Mouse (Mus musculus) spleen, embryonic (tissue): Measurements from ENCODE around the gene Mboat2.

Source experiments
- CTCF ChIA-PET: fragments of 350-600 bp; sonication (Branson Sonifier 250); formaldehyde crosslinking; loops from one replicate; lab custom pipeline; 2022; lab: Charles Lee

The Mboat2 gene

GRCm38 (mm10) chr12:24947065-24947464 is 116.4 kb downstream of the Mboat2 start:
- CTCF ChIA-PET = no interaction called here

- CTCF ChIA-PET = interaction anchor here (1.0 kb wide), 1 partner anchor 237 kb away, joined by 3 read pairs; no protein-coding TSS in a partner anchor
Observed at GRCm38 (mm10) chr12:24948344-24948743, 117.7 kb downstream of the Mboat2 start.

GRCm38 (mm10) chr12:24950376-24951046 is 119.8 kb downstream of the Mboat2 start:
- CTCF ChIA-PET = no interaction called here

DNA sequence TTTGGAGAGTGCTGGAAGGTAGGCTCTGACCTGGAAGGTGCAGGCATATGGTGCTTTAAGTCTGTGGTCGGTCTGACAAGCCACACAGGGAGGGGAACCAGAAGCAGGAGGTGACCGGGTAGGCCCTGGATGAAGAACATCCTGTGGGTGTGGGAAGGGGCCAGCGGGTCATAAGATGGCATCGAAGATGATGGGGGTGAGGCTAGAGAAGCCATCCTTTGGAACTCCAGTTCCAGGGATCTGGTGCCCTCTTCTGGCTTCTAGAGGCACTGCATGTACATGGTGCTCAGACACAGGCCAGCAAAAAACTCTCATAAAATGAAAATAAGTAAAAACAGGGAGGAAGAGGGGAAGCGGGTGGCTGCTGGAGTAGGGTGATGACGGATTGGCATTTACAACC is 121.5 kb downstream of the Mboat2 start:
- CTCF ChIA-PET = interaction anchor here (1.0 kb wide), 1 partner anchor 16 kb away, joined by 3 read pairs; no protein-coding TSS in a partner anchor

GRCm38 (mm10) chr12:24955137-24955536 is 124.5 kb downstream of the Mboat2 start:
- CTCF ChIA-PET = no interaction called here

GRCm38 (mm10) chr12:24958526-24958925 is 127.8 kb downstream of the Mboat2 start:
- CTCF ChIA-PET = no interaction called here

DNA sequence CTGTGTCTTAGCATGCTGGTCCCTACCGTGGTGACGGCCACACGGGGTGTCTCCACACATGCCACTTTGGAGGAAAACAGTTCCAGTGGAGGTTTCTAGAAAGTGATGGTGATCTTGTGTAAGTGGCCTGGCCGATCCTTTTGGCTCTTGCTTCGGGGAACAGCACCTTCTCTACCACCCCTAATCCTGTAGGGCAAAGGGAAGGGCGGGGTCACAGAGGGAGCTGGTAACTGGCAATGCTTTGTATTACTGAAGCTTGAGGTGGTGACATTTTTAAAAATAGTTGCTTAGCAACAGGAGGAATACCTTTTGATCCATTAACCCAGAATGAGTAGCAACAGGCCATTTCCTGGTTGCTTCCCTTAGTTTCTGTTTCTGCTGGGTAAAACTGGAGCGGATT is 131.1 kb downstream of the Mboat2 start:
- CTCF ChIA-PET = no interaction called here

GRCm38 (mm10) chr12:24962362-24962967 is 131.8 kb downstream of the Mboat2 start:
- CTCF ChIA-PET = no interaction called here

- CTCF ChIA-PET = no interaction called here
Observed at GRCm38 (mm10) chr12:24963393-24964022, 132.8 kb downstream of the Mboat2 start.

DNA sequence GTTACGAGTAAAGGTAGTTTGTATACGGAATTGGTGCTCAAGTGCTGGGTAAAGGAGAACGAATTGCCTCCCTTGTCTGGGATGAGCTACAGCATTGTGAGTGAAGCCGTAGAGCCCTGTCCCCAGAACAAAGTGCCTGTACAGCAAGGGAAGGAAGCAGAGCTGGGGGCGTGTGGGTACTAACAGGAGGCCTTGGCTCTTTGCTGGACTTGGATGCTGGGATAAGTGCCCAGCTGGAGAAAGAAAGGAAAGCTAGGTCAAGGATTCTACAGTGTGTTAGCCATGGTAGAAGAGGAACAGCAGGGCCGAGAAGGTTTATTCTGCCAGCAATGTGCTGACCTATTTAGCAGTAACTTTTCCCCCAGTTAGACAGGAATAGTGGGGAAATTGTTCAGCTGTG is 134.7 kb downstream of the Mboat2 start:
- CTCF ChIA-PET = no interaction called here

- CTCF ChIA-PET = no interaction called here
Observed at GRCm38 (mm10) chr12:24966046-24966445, 135.4 kb downstream of the Mboat2 start.

DNA sequence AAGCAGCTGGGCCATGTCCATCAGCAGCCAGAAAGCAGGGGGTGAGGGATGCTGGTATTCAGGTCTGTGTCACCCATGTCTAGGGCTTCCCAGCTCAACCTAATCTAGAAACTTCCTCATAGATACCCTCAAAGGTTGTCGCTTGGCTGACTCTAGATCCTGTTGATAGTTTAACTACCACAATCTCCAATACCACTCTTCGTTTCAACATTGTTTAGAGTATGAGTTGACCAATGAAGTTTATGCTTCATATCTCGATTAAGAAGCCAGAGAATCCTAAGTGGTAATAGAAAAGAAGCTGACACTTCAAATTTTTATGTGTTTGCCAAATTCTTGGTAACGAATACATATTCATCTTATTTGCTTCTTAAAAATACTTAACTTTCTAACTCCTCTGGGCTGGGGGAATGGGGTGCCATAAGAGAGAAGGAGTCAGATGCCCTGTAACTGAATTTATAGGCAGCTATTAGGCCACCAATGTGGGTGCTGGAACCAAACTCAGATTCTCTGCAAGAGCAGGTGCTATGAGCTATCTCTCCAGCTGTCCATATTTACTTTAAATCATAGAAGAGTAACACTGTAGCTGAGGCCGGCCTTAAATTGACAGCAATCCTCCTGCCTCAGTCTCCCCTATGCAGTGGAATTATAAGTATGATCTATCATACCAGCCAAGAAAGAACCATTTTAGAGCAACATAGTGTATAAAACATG is 141.0 kb downstream of the Mboat2 start:
- CTCF ChIA-PET = interaction anchor here (0.6 kb wide), 1 partner anchor 1289 kb away, joined by 3 read pairs; no protein-coding TSS in a partner anchor

- CTCF ChIA-PET = no interaction called here
Observed at GRCm38 (mm10) chr12:24972371-24973350, 142.0 kb downstream of the Mboat2 start.

GRCm38 (mm10) chr12:24973586-24973985 is 142.9 kb downstream of the Mboat2 start:
- CTCF ChIA-PET = no interaction called here

DNA sequence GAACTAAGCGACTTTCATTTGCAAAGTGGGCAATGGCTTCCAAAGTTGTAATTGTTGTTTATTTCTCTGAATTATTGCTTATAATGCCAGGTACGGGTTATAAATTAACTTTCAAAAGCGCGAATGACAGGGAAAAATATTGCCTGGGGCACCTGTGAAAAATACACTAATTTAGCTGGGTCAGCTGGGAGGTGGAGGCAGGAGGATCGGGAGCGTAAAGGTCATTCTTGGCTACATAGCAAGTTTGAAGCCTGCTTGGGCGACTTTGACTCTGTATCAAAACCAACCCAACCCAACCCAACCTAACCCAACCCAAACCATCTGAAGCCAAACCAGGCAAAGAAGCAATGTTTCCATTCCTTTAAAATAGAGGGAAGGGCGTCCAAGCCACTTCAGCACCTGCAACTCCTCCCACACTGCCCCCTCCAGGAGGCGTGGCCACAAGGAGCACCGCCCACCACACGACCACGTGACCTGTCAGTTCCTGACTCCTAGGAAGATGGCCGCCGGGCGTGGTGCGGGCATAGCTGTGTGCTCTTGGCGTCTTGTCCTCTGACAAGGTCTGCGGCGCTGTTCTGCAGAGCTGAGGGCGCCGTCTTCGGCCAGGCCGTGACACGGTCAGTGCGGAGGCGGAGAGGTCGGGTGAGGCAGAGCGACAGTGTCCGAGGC is 143.9 kb downstream of the Mboat2 start, which contains the start of gene Kidins220:
Kidins220 (plus strand) TSS at position 480 of the 669 bp plus-strand sequence.
- CTCF ChIA-PET = no interaction called here

GRCm38 (mm10) chr12:24975115-24975733 is 144.5 kb downstream of the Mboat2 start:
- CTCF ChIA-PET = interaction anchor here (0.6 kb wide), 1 partner anchor 176 kb away, joined by 13 read pairs; no protein-coding TSS in a partner anchor

- CTCF ChIA-PET = no interaction called here
Observed at GRCm38 (mm10) chr12:24985226-24985625, 154.5 kb downstream of the Mboat2 start.

DNA sequence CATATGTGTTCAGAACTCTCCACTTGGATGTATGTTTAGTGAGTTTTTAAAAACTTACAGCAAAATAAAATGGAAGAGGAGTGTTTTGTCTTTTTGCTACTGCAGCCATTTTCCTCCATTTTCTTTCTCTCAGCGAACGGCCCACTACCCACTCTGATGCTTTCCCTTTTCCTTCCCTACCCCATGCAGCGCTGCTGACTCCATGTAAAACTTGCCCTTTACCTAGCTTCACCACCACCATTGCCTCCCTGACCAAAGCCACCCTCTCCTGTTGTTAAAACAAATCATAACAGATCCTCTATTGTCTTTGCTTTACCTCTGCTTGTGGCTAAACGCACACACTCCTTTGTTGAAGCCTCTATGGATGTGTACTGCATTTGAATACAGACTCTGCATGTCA is 164.7 kb downstream of the Mboat2 start:
- CTCF ChIA-PET = no interaction called here

- CTCF ChIA-PET = no interaction called here
Observed at GRCm38 (mm10) chr12:25005350-25005749, 174.7 kb downstream of the Mboat2 start.

- CTCF ChIA-PET = no interaction called here
Observed at GRCm38 (mm10) chr12:25009957-25010356, 179.3 kb downstream of the Mboat2 start.
